Mouse (Mus musculus) frontal cortex, postnatal 14 days (tissue): ENCODE results near the gene Spred3.
"Not testable (repeated sequence)": the region's sequence is repeated elsewhere in the genome, so short reads cannot be mapped to it uniquely, and the experiment has no call there.

Experiments used
- DNase-seq, 2 experiments: peaks; one replicate each; pipeline ENCODE4 v3.0.0; 2022; ENCODE audit warnings: low spot score in 2 of 2

The Spred3 gene

DNA sequence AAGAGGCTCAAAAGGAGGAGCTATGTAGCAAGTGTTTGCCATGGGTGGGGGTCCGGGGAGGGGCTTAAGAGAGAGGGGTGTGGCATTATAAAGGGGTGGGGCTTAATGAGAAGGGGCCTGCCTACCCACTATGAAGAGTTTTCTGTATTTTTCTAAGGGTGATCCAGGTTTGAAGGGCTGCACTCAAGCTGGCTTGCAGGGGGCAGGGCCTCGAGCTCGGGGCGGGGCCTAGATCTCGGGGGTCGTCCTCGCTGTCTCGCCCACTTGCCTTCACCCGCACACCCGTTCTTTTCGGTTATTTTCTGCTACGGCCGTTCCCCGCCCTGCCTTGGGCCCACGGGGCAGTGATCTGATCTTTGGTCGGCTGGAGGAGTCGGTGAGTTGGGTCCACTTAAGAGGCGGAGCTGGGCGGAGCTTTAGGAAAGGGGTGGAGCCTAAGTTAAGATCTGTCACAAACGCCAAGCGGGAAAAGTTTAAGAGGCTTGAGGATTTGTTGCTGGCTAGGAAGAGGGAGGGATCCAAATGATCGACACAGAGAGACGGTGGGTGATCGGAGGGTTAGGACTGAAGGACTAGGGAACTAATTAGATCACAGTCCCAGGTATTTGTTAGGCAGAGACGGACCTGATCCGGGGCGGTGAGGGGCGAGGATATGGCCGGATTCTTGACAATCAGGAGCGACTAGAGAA lies at the start of gene Spred3, which contains the start of gene Ggn:
Gene Spred3, minus strand, starts transcription at position 346 of the 689 bp plus-strand sequence.
Gene Ggn, plus strand, starts transcription at position 145 of the 689 bp plus-strand sequence.
- DNase-seq: peak; percentile 55 to 62

DNA sequence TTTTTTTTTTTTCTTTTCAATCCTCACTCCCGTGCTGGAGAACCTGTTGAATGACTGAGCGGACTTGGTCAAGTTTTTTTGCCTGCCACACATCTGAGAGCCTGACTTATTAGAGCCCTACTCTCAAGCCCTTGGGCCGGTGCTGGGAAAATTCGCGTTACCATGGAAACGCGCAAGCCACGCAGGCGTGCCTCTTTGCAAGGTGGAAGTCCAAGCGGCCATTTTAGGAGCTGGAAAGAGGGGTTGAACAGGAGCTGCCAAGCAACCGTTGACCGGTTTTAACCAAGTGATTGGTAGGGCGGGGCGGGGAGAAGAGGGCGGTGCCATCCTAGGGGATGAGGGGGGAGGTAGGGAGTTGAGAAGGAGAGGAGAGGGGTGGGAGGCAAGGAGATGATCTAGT lies 44.6 kb upstream of the Spred3 start:
- no peak for DNase-seq

GRCm38 (mm10) chr7:29214236-29214635 lies 44.0 kb upstream of the Spred3 start:
- no peak for DNase-seq

GRCm38 (mm10) chr7:29213675-29214082 lies 43.5 kb upstream of the Spred3 start, which contains the start of gene Catsperg1:
Catsperg1 (minus strand) TSS chr7:29214035.
- no peak for DNase-seq

DNA sequence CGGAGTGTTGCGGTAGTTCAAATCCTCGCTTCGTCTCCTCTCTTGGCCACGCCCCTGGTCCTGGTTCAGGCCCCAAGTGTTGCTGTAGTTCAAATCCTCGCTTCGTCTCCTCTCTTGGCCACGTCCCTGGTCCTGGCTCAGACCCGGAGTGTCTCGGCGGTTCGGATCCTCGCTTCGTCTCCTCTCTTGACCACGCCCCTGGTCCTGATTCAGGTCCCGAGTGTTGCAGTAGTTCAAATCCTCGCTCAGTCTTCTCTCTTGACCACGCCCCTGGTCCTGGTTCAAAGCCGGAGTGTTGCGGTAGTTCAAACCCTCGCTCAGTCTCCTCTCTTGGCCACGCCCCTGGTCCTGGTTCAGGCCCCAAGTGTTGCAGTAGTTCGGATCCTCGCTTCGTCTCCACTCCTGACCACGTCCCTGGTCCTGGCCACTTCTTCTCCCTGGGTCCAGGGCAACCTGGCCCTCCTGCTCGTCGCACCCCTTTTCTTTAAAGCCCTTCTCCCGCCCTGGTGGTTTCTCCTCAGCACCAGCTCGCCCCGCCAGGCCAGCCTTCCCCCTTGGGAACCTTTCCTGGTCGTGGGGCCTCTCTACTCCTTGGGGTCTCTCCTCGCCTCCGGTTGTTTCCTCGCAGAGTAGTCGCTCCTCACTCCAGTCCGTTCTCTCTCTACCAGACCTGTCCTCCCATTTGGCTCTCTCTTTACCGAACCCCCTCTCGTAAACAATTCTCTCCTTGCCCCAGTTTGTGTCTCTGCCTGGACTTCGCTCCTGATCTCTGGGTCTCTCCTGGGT lies 42.8 kb upstream of the Spred3 start:
- not testable (repeated sequence) for DNase-seq

DNA sequence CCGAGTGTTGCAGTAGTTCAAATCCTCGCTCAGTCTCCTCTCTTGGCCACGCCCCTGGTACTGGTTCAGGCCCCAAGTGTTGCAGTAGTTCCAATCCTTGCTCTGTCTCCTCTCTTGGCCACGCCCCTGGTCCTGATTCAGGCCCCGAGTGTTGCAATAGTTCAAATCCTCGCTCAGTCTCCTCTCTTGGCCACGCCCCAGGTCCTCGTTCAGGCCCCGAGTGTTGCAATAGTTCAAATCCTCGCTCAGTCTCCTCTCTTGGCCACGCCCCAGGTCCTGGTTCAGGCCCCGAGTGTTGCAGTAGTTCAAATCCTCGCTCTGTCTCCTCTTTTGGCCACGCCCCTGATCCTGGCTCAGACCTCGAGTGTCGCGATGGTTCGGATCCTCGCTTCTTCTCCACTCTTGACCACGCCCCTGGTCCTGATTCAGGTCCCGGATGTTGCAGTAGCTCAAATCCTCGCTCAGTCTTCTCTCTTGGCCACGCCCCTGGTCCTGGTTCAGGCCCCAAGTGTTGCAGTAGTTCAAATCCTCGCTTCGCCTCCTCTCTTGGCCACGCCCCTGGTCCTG lies 42.1 kb upstream of the Spred3 start:
- no peak for DNase-seq

- DNase-seq: peak; percentile 64 to 71
These were observed 41.4 kb upstream of the Spred3 start for GRCm38 (mm10) chr7:29211415-29212198.

GRCm38 (mm10) chr7:29211013-29211412 lies 40.8 kb upstream of the Spred3 start:
- DNase-seq: not testable (repeated sequence)

GRCm38 (mm10) chr7:29202577-29202976 lies 32.4 kb upstream of the Spred3 start:
- DNase-seq: no peak

DNA sequence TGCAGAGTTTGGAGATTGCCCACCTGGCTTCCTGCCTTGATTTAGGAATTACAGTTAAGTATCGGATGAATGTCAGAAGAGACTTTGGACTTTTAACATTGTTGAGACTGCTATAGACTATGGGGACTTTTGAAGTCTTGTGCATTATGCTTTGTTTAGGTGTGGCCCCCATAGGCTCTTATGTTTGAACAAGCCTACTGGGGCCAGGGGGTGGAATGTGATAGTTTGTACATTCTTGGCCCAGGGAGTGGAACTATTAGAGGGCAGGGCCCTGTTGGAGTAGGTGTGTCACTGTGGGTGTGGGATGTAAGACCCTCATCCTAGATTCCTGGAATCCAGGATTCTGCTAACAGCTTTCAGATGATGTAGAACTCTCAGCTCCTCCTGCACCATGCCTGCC lies 24.0 kb upstream of the Spred3 start:
- DNase-seq: not testable (repeated sequence)

DNA sequence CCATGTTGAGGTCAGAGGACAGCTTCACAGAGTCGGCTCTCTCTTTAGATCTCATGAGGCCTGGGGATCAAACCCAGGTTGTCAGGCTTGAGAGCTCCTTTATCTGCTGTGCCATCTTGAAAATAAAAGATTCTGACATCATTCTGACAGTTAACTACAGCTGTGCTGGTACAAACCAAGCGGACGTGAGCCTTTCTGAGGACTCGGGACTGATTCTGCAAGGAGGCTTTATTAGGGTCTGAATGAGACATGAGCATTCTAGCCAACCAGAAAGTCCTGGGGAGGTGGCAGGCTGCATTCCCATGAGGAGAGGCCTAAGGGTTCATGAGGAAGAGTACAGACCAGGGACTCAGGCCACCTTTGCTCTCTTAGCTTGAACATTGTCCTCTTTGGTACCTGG lies 11.1 kb upstream of the Spred3 start:
- DNase-seq: not testable (repeated sequence)

DNA sequence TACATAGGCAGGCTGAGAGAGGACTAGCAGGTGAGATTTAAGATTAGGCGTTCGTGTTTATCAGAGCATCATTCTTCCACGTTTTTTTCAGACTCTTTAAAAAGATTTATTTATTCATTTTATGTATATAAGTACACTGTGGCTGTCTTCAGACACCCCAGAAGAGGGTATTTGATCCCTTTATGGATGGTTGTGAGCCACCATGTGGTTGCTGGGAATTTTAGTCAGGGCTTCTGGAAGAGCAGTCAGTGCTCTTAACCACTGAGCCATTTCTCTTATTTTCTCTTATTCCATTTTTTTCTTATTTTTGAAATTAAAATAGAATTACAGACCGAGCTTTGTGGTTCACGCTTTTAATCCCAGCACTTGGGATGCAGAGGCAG lies 10.6 kb upstream of the Spred3 start:
- no peak for DNase-seq

DNA sequence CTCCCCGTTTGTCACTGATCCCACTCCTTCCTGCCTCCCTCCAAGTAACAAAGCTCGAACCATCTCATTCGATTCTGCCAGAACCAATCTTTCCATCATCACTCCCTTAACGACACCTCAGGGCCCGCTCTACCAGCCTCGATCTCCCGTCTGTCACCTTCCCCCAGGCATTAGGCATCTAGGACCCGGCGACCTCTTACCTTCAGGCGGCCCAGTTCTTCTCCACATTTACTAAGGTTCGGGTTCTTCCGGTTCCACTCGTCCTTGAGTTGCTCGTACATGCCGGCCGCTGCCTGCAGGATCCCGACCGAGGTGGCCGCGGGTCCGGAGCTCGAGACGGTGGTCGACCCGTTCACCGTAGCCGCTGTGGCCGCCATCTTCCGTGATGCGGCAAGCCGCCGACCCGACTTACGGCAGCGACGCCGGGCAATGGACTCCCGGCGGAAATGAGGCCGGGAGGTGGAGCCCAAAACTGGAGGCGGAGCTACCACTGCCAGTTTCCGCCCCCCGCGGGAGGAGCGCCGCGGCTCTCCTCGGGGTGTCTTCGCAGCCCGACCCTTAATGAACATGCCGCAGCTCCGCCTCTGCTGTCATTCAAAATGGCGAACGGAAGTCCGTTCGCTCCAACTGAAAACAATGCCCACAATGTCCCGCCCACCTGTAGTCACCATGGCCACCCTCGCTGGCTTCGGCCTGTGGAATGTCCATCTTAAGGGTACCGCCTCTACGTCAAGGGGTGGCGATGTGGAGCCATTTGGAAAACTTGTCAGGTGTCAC lies 10.1 kb upstream of the Spred3 start, which contains the start of gene Psmd8:
Gene Psmd8, minus strand, starts transcription at position 625 of the 777 bp plus-strand sequence.
- DNase-seq: peak; percentile 93 to 94

DNA sequence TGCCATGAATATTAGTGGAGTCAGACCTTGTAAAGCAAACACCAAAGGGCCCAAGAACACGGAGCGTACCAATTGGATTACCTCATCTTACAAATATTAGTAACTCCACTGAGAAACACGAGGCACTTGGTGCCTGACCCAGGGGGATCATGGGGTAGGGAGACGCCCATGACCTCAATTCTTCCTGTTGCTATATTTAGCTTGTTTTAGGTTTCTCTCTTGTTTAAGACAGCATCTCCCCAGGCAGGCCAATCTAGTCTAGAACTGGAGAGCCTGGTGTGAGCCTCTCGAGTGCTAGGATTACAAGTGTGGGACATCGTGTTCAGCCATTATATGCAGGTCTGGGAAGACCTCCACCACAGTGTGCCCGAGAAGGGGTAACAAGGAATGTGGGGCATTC lies 9.1 kb upstream of the Spred3 start:
- no peak for DNase-seq

- no peak for DNase-seq
These were observed 7.9 kb upstream of the Spred3 start for GRCm38 (mm10) chr7:29178106-29178505.

GRCm38 (mm10) chr7:29172390-29173016 lies 2.3 kb upstream of the Spred3 start:
- DNase-seq: no peak

GRCm38 (mm10) chr7:29171562-29172097 lies 1.4 kb upstream of the Spred3 start:
- no peak for DNase-seq

DNA sequence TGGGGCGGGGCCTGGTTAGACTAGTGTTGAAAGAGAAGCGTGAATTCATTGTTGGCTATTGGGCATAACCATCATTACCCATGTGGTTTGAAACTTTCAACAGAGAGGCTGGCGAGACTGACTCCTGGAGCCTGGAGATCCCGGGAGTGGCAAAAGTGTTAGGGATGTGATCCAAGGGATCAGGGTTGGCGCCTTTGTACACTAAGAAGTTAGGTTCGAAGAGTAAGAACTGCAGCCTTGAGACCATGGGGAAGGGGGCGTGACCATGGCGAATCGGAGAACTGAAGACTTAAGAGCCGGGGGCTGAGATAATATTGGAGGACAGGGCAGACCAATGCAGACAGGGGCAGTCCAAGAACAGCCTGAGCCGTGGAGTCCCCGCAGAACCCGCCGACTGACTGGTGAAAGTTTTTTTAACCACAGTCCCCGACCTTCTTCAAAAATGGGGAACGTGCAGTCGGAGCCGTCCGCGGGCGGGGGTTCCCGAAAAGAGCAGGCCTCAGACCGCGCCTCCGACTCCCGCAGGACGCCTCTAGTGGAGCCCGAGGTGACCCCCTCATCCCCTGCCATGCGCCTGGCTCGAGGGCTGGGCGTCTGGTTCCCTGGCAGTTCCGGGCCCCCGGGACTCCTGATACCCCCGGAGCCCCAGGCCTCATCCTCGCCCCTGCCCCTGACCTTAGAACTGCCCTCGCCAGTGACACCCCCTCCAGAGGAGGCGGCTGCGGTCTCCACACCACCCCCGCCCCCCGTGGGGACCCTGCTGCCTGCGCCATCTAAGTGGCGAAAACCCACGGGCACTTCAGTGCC lies 747 bp upstream of the Spred3 start:
- no peak for DNase-seq
